Mouse (Mus musculus) bone marrow macrophage, adult 2 months (primary cell): ENCODE measurements around the gene Lipc. TPM values are rescaled to one million over a fixed set of nuclear protein-coding genes. Genes with fewer than 3 reads are reported as not detected.

Source experiments
- H3K27ac ChIP-seq: 2 replicates; pipeline ENCODE4 v1.5.1; 2012; ENCODE audit warnings: low read depth, low read length; ENCODE audit not compliant: insufficient read depth
- H3K4me1 ChIP-seq: 2 replicates; pipeline ENCODE4 v1.6.1; 2012; ENCODE audit warnings: low read length; ENCODE audit not compliant: control insufficient read depth, insufficient read depth
- H3K4me3 ChIP-seq: 2 replicates; pipeline ENCODE4 v1.5.1; 2012; ENCODE audit warnings: mild to moderate bottlenecking, low read length, moderate library complexity; ENCODE audit not compliant: insufficient read depth
- CTCF ChIP-seq: IDR thresholded peaks from 2 replicates; pipeline ENCODE4 v1.5.1; 2012; ENCODE audit warnings: low read depth, mild to moderate bottlenecking, low read length, moderate library complexity
- POLR2A ChIP-seq: IDR thresholded peaks from 2 replicates; pipeline ENCODE4 v1.6.1; 2012; ENCODE audit warnings: mild to moderate bottlenecking, low read depth, low read length, borderline replicate concordance
- polyA plus RNA-seq: library from polyadenylated mRNA; stranded (reverse); fragments of >200 nt; gene quantifications from 2 replicates; pipeline ENCODE4 v1.2.4, GENCODE M21; 2012; ENCODE audit not compliant: missing spikeins, insufficient read depth, insufficient read length

The Lipc gene
- polyA plus RNA-seq, 1 experiment, result 0.32 TPM

- Histone ChIP-seq H3K27ac (no peak overlapping the region), H3K4me1 (peaks cover 19% of the 10 kb centered on the region), H3K4me3 (no peak overlapping the region)
- TF ChIP-seq POLR2A (no peak), CTCF (no peak)
These were observed 60.4 kb downstream of the Lipc start for GRCm38 (mm10) chr9:70891431-70892133.

DNA sequence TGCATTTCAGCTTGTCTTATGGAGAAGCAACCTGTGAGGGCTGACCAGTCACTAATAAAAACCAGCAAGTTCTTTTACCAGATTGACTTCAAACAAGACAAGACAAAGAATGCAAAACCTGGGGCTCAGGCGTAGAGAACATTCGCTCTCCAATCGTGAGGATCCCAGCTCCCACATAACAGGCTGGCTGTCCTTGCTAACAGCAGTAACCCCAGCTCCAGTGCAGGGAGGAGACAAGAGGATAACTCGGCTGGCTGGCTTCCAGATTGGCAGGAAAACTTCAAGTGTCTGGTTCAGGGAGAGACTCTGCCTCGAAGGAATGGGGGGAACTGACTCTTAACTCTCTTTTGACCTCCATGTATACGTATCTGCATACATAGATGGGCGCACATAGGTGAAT is 61.3 kb downstream of the Lipc start:
- Histone ChIP-seq H3K27ac (no peak overlapping the region), H3K4me3 (no peak overlapping the region), H3K4me1 (peaks cover 19% of the 10 kb centered on the region)
- no peak for TF ChIP-seq POLR2A
- TF ChIP-seq CTCF, result no peak

GRCm38 (mm10) chr9:70888969-70889368 is 63.1 kb downstream of the Lipc start:
- H3K27ac ChIP-seq, result no peak overlapping the region
- TF ChIP-seq CTCF (no peak), POLR2A (no peak)
- H3K4me1 ChIP-seq, result peaks cover 19% of the 10 kb centered on the region
- H3K4me3 ChIP-seq, result no peak overlapping the region

DNA sequence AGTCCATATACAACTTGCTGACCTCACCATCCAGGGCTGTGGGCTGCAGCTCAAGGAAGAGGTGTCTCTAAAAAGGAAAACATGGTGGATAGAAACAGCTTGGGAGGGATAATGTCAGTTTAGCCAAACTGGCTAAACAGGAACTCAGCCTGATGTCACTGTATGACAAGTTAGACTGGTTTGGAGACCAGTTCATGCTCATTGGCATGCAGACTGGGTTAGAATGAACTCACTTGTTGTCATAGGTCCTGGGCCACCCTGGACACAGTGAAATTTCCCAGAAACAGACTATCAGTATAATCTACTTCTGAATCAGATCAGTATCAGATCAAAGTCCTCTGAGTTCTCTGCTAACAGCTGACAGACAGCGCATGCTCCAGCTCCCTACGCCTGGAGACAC is 63.5 kb downstream of the Lipc start:
- TF ChIP-seq CTCF, result no peak
- TF ChIP-seq POLR2A, result no peak
- Histone ChIP-seq H3K27ac (no peak overlapping the region), H3K4me3 (no peak overlapping the region), H3K4me1 (peaks cover 19% of the 10 kb centered on the region)

DNA sequence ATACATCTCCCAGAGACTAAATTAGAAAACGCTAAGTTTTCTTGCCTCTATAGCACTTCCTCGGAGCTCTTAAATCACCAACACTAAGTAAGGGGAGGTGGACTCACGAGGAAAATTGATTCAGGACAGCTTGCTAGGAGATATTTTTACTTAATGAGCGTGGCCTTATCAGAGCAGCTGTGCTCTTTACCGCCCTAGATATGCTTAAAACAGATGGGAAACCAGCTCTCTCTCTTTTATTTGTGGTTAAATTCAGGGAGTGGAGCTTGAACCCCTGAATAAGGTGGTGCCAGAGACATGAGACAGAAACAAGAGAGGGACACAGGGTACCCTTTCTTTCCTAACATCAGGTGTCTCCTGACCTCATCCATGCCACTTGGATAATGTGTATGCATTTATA is 70.0 kb downstream of the Lipc start:
- Histone ChIP-seq H3K4me1 (peaks cover 10% of the 10 kb centered on the region), H3K27ac (no peak overlapping the region), H3K4me3 (no peak overlapping the region)
- no peak for TF ChIP-seq CTCF
- TF ChIP-seq POLR2A, result no peak

- H3K4me3 ChIP-seq, result no peak overlapping the region
- TF ChIP-seq POLR2A, result no peak
- no peak for TF ChIP-seq CTCF
- H3K27ac ChIP-seq, result no peak overlapping the region
- peaks cover 23% of the 10 kb centered on the region for H3K4me1 ChIP-seq
These were observed 73.2 kb downstream of the Lipc start for GRCm38 (mm10) chr9:70878823-70879222.

GRCm38 (mm10) chr9:70878157-70878556 is 73.9 kb downstream of the Lipc start:
- TF ChIP-seq CTCF (no peak), POLR2A (no peak)
- H3K4me1 ChIP-seq, result peaks cover 23% of the 10 kb centered on the region
- no peak overlapping the region for H3K27ac ChIP-seq
- no peak overlapping the region for H3K4me3 ChIP-seq

GRCm38 (mm10) chr9:70875490-70875889 is 76.5 kb downstream of the Lipc start:
- TF ChIP-seq POLR2A (no peak), CTCF (no peak)
- H3K4me1 ChIP-seq, result peaks cover 23% of the 10 kb centered on the region

DNA sequence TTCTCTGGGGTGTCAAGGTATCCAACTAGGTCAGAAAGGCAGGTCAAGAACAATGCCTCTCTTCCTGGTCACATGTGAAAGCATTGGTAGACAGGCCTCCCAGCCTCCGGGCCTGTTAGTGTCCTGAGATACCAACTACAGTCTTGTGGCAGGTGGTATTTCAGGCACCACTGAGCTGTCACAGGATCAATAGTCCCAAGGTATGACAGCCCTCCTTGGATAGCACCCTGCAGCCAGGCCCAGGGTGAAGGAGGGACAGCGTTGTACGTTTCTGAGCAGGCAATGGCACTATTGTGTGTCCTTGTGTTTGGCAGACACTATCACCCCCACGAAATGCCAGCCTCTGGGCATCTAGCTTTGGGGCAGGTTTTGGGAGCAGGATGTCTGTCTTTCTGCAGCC is 77.0 kb downstream of the Lipc start:
- Histone ChIP-seq H3K27ac (no peak overlapping the region), H3K4me1 (peaks cover 23% of the 10 kb centered on the region), H3K4me3 (no peak overlapping the region)
- no peak for TF ChIP-seq CTCF
- TF ChIP-seq POLR2A, result no peak

More at GRCm38 (mm10) chr9:70875490-70875889, 76.5 kb downstream of the Lipc start:
- Histone ChIP-seq H3K4me3 (no peak overlapping the region), H3K27ac (no peak overlapping the region)

GRCm38 (mm10) chr9:70872675-70873074 is 79.4 kb downstream of the Lipc start:
- Histone ChIP-seq H3K4me1 (peaks cover 15% of the 10 kb centered on the region), H3K27ac (no peak overlapping the region)
- no peak for TF ChIP-seq POLR2A
- no peak for TF ChIP-seq CTCF

More at GRCm38 (mm10) chr9:70872675-70873074, 79.4 kb downstream of the Lipc start:
- no peak overlapping the region for H3K4me3 ChIP-seq
